Mouse (Mus musculus) embryonic facial prominence, embryonic 11.5 days (tissue): ENCODE data around the gene Ctxn2. TPM values are rescaled to one million over a fixed set of nuclear protein-coding genes. Genes with fewer than 3 reads are reported as not detected.
"Not testable (repeated sequence)": the region's sequence is repeated elsewhere in the genome, so short reads cannot be mapped to it uniquely, and the experiment has no call there.

Experiments
- ATAC-seq: fragments of 200-750 bp; cut with Nextera tagmentation; replicated peaks from 2 replicates; pipeline ENCODE4 v1.8.0; 2017; ENCODE audit warnings: low read depth; ENCODE audit not compliant: insufficient number of reproducible peaks, low FRiP score, low TSS enrichment
- DNase-seq: peaks from one replicate; pipeline ENCODE4 v3.0.0-alpha.2; 2015; ENCODE audit warnings: low spot score
- H3K27ac ChIP-seq: fragments of 300-500 bp; sonication (generic); replicated peaks from 2 replicates; pipeline ENCODE4 v1.5.1; 2014; ENCODE audit warnings: mild to moderate bottlenecking, low read depth, low read length, control low read depth
- H3K27me3 ChIP-seq: fragments of 300-500 bp; sonication (generic); 2 replicates; pipeline ENCODE4 v1.6.1; 2014; ENCODE audit warnings: mild to moderate bottlenecking, low read length, moderate library complexity, mixed read lengths; ENCODE audit not compliant: control insufficient read depth, insufficient read depth
- H3K36me3 ChIP-seq: fragments of 300-500 bp; sonication (generic); replicated peaks from 2 replicates; pipeline ENCODE4 v1.6.1; 2014; ENCODE audit warnings: low read depth, mild to moderate bottlenecking, low read length, moderate library complexity, mixed read lengths; ENCODE audit not compliant: control insufficient read depth, insufficient read depth
- H3K4me1 ChIP-seq: fragments of 300-500 bp; sonication (generic); 2 replicates; pipeline ENCODE4 v1.6.1; 2014; ENCODE audit warnings: low read length, mixed read lengths; ENCODE audit not compliant: control insufficient read depth, insufficient read depth
- H3K4me2 ChIP-seq: fragments of 300-500 bp; sonication (generic); 2 replicates; pipeline ENCODE4 v1.6.1; 2014; ENCODE audit warnings: low read depth, mild to moderate bottlenecking, control low read depth, low read length, moderate library complexity
- H3K4me3 ChIP-seq: fragments of 300-500 bp; sonication (generic); 2 replicates; pipeline ENCODE4 v1.5.1; 2014; ENCODE audit warnings: low read depth, low read length, control low read depth
- H3K9ac ChIP-seq: fragments of 300-500 bp; sonication (generic); replicated peaks from 2 replicates; pipeline ENCODE4 v1.6.1; 2014; ENCODE audit warnings: mild to moderate bottlenecking, control low read depth, low read length
- H3K9me3 ChIP-seq: fragments of 300-500 bp; sonication (generic); replicated peaks from 2 replicates; pipeline ENCODE4 v1.6.1; 2016; ENCODE audit warnings: mild to moderate bottlenecking, low read length, inconsistent platforms, mixed read lengths; ENCODE audit not compliant: control insufficient read depth
- WGBS: fragments of 180-500 bp; shearing (Covaris S2); extraction: QIAGEN DNeasy Blood & Tissue Kit; methylation state at CpG from one replicate; pipeline ENCODE4 v1.1.7; 2014; 5-methylcytosine and 5-hydroxymethylcytosine counted together
- polyA plus RNA-seq: library from polyadenylated mRNA; unstranded; fragments of >200 nt; fragmentation: Nextera tagmentation; extraction: Ambion mirVana; gene quantifications from 2 replicates; pipeline ENCODE4 v1.2.1, GENCODE M21; 2014

Gene Ctxn2
- polyA plus RNA-seq, result not detected in 2 replicates

- H3K27ac ChIP-seq, result no peak within 1 kb of the TSS
- peak; percentile 91 for DNase-seq
- no peaks in the 10 kb centered on the region for H3K36me3 ChIP-seq
- H3K4me2 ChIP-seq, result peak within 1 kb of the TSS; percentile 59
- WGBS, result 2% methylated on average over 39 of the region's 39 CpGs
- peaks cover 6% of the 10 kb centered on the region for H3K4me1 ChIP-seq
- no peak within 1 kb of the TSS for H3K9ac ChIP-seq
- H3K4me3 ChIP-seq, result peak within 1 kb of the TSS; percentile 24
- H3K9me3 ChIP-seq, result no peaks in the 10 kb centered on the region
- peak; percentile 67; the same call in 1 of the 2 replicates for ATAC-seq
- no peaks in the 10 kb centered on the region for H3K27me3 ChIP-seq
Observed at GRCm38 (mm10) chr2:125135903-125136811, at the start of gene Ctxn2. Gene Ctxn2 (plus strand): TSS chr2:125136692.

GRCm38 (mm10) chr2:125088757-125089156 lies 47.7 kb upstream of the Ctxn2 start:
- ATAC-seq (no peak), DNase-seq (no peak)
- Histone ChIP-seq H3K27me3 (no peaks in the 10 kb centered on the region), H3K9me3 (no peaks in the 10 kb centered on the region), H3K4me3 (no peak overlapping the region), H3K27ac (no peak overlapping the region), H3K4me1 (no peaks in the 10 kb centered on the region), H3K36me3 (no peaks in the 10 kb centered on the region; the same call in 1 of the 2 replicates), H3K4me2 (no peak overlapping the region), H3K9ac (no peak overlapping the region)
- WGBS, result 97% methylated on average over 7 of the region's 7 CpGs

GRCm38 (mm10) chr2:125092123-125092522 lies 44.4 kb upstream of the Ctxn2 start:
- H3K9ac ChIP-seq, H3K27me3 ChIP-seq, H3K36me3 ChIP-seq, H3K4me2 ChIP-seq, H3K4me1 ChIP-seq, H3K4me3 ChIP-seq, H3K27ac ChIP-seq, ATAC-seq, H3K9me3 ChIP-seq, DNase-seq: not testable (repeated sequence)
- WGBS, result 84% methylated on average over 3 of the region's 3 CpGs

- ATAC-seq, H3K27ac ChIP-seq, H3K27me3 ChIP-seq, H3K36me3 ChIP-seq, H3K4me1 ChIP-seq, DNase-seq, H3K4me2 ChIP-seq, H3K9me3 ChIP-seq, H3K9ac ChIP-seq, H3K4me3 ChIP-seq: not testable (repeated sequence)
- WGBS, result 96% methylated on average over 13 of the region's 13 CpGs
Observed at GRCm38 (mm10) chr2:125104491-125104890, 32.0 kb upstream of the Ctxn2 start.

- ATAC-seq, H3K9me3 ChIP-seq, H3K27ac ChIP-seq, DNase-seq, H3K36me3 ChIP-seq, H3K4me2 ChIP-seq, H3K4me3 ChIP-seq, H3K9ac ChIP-seq, H3K27me3 ChIP-seq, H3K4me1 ChIP-seq: not testable (repeated sequence)
- WGBS, result 89% methylated on average over 4 of the region's 4 CpGs
Observed at GRCm38 (mm10) chr2:125106536-125106935, 30.0 kb upstream of the Ctxn2 start.

- Histone ChIP-seq H3K27me3 (no peaks in the 10 kb centered on the region), H3K9me3 (no peaks in the 10 kb centered on the region), H3K4me1 (no peaks in the 10 kb centered on the region), H3K36me3 (no peaks in the 10 kb centered on the region; the same call in 1 of the 2 replicates), H3K9ac (no peak overlapping the region), H3K27ac (no peak overlapping the region), H3K4me2 (no peak overlapping the region), H3K4me3 (no peak overlapping the region)
- DNase-seq (no peak), ATAC-seq (no peak)
- 78% methylated on average over 6 of the region's 6 CpGs for WGBS
Observed at GRCm38 (mm10) chr2:125119381-125120110, 16.9 kb upstream of the Ctxn2 start.

GRCm38 (mm10) chr2:125122288-125122623 lies 14.2 kb upstream of the Ctxn2 start:
- Histone ChIP-seq H3K9ac (peak overlapping the region; percentile 98), H3K4me3 (peak overlapping the region; percentile 78), H3K36me3 (no peaks in the 10 kb centered on the region), H3K27me3 (no peaks in the 10 kb centered on the region), H3K4me1 (no peaks in the 10 kb centered on the region), H3K4me2 (peak overlapping the region; percentile 65), H3K9me3 (no peaks in the 10 kb centered on the region), H3K27ac (no peak overlapping the region)
- ATAC-seq (peak; percentile 5; the same call in 1 of the 2 replicates), DNase-seq (peak; percentile 18)
- 5% methylated on average over 4 of the region's 4 CpGs for WGBS
